Mouse (Mus musculus) B cell, adult 2 months (primary cell): ENCODE data around the gene Pgap2.
A peak's percentile ranks its signal among the peaks of the same experiment; 100 is the strongest.

Experiments used
- DNase-seq, 2 experiments: peaks; one replicate each; pipeline ENCODE4 v3.0.0; 2022

The Pgap2 gene

DNA sequence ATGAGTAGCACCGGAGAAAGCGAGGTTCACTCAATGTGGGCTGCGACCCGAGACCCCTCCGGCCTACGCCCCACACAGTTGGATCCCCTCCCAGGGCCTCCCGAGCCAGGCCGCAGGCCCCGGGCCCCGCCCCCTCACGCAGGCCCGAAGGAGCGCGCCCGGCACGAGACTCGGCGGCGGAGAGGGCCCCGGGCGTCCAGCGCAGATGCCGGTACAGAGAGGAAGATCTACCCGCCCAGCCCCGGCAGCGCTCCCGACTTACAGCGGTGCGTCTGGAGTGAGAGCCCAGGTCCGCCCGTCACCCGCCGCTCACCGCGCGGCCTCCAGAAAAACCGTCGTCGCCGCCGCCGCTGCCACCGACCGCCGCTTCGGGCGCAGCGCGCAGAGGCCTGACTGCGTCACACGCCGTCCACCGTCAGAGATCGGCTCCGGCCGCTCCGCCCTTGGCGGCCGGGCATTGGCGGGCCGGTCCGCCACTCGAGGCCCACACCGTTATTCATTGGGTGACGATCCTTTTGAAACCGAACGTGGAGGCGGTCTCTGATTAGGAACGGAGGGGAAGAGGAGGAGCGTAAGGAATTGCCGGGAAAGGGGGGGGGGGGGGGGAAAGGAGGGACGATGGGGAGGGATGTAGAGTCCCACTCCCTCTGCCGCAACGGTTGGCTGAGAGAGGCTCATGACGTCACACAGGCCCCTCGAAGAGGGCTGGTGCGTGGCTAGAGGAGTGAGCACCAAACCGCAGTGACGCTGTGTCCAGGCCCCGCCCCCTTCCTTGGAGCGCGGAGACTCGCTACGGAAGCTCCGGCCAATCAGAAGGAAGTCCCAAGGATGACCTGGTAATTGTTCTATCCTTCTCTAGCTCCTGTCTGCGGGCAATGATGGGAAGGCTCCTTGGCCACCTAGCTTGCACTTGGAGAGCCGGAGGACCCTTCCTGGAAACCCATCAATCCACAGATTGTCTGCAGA lies at the start of gene Pgap2, which contains the start of gene Nup98:
Pgap2 (plus strand) TSS at position 453 of the 966 bp plus-strand sequence.
Nup98 (minus strand) TSS at position 421 of the 966 bp plus-strand sequence.
- peak; percentile 99 for DNase-seq

- DNase-seq = no peak
Observed at GRCm38 (mm10) chr7:102170300-102170699, 39.7 kb upstream of the Pgap2 start.

GRCm38 (mm10) chr7:102183849-102184248 lies 26.2 kb upstream of the Pgap2 start:
- no peak for DNase-seq

- DNase-seq = no peak
Observed at GRCm38 (mm10) chr7:102192356-102192755, 17.7 kb upstream of the Pgap2 start.

GRCm38 (mm10) chr7:102200576-102200975 lies 9.4 kb upstream of the Pgap2 start:
- no peak for DNase-seq

- DNase-seq = no peak
Observed at GRCm38 (mm10) chr7:102200996-102201785, 8.8 kb upstream of the Pgap2 start.

DNA sequence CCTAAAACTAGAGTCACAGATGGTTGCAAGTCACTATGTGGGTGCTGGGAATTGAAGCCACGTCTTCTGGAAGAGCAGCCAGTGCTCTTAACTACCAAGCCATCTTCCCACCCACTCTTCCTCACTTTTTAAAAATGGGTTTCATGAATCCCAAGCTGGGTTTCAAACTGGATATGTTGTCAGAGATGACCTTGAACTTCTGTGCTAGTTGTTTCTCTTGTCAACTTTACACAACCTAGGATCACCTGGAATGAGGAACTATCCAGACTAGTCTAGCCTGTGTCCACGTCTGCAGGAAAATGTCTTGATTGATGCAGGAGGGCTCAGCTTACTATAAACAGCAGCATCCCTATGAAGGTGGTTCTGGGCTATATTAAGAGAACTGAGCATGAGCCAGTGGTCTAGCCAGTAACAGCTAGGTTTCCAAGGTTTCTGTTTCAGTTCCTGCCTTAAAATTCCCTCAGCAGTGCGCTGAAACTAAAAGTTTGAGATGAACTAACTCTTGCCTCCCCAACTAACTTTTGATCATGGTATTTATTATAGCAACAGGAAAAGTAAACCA lies 5.6 kb upstream of the Pgap2 start:
- no peak for DNase-seq

DNA sequence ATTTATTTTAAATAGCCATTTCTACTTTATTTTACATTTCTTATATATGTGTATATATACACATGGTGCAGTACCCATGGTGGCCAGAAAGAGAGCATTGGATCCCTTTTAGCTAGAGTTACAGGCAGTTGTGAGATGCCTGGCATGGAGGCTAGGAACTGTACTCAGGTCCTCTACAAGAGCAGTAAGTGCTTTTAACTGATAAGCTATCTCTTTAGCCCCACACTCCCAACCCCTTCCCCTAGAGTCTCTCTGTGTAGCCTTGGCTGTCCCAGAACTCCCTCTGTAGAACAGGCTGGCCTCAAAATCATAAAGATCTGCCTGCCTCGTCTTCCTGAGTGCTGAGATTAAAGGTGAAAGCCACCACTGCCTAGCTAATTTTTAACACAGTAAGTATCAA lies 4.4 kb upstream of the Pgap2 start:
- DNase-seq = peak; percentile 20 to 22

DNA sequence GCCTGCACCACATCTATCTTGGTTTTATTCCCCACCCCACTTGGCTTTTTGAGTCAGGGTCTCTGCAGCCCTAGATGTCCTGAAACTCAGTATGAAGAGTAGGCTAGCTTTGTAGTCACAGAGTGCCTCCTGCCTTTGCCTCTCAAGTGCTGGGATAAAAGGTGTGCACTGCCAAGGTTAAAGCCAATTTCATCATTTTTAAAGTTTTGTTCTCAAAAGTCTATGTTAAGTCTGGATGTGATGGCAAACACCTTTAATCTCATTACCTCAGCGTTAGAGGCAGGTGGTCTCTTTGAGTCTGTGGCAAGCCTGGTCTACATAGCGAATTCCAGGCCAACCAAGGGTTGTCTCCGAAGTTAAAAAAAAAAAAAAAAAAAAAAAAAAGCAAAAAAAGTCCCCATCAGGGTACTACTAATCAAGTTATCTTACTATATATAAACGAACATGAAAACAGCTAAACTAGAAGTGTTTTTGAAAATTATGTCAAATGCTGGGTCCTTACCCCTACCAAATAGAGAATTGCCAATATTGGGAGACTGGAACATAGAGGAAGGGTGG lies 1.1 kb upstream of the Pgap2 start:
- DNase-seq = no peak

DNA sequence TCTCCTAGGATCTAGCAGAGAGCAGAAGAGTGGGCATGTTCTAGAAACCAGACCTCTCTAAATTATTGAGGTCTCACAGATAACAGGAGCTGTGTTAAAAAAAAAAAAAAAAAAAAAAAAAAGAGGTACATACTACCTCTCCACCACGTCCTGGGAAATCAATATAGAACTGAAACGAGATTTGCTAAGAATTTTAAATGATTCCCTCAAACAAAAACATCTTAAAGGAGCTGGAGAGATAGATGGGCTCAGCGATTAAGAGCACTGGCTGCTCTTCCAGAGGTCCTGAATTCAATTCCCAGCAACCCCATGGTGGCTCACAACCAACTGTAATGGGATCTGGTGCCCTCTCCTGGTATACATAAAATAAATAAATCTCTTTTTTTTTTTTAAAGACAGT lies 1.1 kb downstream of the Pgap2 start:
- peak; percentile 19 to 20 for DNase-seq

DNA sequence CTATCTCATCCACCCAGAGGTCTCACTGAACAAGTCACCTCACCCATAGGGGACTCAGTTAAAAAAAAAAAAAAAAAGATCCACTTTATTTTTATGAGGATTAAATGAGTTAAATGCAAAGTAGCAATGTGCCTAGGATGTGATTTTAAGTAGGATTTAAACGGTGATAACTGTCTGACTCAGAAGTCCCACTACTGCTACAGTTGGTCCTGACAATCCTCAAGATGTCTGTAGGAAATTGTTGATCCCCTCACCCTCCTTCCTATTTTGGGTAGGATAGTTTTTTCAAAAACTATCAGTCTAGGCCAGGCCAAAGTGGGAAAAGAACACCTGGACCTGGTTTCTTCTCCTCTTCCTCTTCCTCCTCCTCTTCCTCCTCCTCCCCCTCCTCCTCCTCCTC lies 11.9 kb downstream of the Pgap2 start:
- DNase-seq = no peak

DNA sequence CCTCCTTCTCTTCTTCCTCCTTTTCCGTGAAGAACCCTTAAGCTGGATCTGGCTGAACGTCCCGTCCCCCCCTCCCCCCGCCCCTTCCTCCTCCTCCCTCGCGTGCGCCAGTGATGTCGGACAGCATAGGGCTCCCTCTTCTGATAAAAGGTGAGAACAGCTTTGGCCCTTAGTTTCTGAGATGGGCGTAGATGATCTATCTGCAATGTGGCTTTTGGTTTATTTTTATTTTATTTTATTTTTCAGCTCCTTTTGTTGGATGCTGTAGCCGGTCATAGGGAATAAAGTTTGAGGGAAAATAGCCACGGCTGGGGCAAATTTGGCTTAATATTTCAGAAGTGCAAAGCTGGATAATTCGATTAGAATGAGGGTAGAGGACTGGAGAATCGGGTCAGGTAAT lies 12.3 kb downstream of the Pgap2 start:
- peak; percentile 50 for DNase-seq

- peak; percentile 63 to 65 for DNase-seq
Observed at GRCm38 (mm10) chr7:102222830-102223556, 13.0 kb downstream of the Pgap2 start.

DNA sequence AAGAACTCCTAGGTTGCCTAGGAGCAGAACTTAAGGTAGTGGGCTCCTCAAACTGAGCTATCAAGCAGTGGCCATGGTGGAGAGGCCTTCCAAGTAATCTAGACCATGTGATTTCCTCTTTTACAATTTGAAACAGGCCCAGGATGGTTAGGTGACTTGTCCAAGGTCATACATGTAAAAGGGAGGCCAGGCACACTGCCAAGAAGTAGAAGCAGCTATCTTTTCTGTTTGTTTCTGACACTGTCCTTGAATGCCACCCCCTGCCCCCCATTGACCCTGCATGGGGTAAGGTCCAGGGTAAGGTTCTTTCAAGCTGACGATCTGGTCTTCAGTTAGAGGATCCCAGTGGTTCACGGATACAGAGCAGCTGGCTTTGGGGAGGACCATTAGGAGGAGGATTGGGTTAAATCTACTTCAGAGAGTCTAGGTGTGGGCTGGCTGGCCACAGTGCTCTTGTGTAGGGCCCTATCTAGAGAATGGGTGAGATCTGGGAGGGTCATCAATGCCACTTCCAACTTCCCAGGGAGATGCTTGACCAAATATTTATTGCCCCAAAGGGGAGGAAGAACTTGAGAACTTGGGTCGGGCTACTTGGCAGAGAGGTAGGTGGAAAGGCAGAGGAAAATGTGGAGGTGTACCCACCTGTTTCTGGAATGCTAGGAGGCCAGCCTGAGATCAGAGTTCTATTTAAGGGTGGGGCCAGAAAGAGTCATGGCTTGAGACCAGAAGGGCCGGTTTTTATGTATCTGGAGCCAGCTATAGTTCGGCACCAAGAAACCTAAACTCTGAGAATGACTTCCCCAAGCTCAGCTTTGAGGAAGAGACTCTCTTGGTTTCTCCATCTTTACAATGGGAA lies 14.1 kb downstream of the Pgap2 start:
- no peak for DNase-seq

DNA sequence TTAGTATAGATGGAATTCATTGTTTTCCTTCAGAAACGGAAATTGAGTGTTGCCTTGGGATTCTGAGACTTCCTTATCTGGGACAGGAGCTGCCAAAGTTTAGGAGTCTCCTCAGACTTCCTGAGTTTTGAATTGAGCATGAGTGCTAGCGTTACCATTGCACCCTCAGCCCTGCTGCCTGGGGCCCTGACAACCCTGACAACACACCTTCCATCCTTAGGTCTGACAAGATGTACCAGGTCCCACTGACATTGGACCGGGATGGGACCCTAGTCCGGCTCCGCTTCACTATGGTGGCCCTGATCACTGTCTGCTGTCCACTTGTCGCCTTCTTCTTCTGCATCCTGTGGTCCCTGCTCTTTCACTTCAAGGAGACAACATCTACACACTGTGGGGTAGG lies 16.0 kb downstream of the Pgap2 start:
- no peak for DNase-seq

DNA sequence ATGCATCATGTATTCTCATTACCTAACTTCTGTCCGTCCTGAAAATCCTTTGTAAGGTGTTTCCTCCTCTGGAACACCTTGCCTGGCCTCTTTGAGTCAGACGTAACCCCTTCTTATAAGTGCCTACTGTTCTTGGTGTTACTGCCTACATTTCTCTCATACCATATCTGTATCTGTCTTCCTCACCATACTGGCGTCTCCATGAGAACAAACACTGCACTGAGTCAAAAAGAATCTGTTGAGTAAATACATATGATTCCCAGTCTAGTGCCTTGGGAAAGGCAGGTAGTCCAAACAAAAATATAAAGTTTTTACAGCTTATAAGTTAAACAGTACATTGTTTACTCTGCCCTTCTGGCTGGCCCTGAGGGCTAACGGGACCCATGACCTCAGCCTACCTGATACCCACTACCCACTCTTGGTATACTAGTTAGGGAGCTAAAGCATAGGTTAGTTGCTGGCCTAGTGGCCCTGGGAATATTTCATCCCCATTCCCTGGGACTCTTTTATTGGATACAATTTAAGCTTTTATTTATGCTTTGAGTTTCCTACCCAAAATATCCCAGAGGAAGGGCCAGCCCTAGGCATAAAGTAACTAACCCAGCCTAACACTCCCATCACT lies 18.2 kb downstream of the Pgap2 start:
- no peak for DNase-seq

DNA sequence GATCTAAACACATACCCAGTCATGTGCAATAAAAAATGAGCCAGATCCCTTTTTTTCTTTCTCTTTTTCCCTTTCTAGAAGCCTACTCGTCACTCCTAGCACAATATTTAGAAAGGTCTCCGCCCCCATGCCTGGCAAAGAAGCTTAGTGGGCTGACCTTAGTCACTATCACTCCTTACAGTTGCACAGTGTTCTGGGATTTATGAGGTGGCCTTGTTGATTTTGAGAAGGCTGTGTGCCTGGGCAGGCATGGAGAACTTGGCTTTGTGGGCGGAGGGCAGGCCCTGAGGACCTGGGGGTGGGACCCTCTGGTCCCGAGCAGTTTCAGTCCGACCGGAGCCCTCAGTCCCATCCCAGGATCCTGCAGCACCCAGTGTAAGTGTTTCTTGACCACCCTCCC lies 19.8 kb downstream of the Pgap2 start:
- DNase-seq = no peak

- DNase-seq = no peak
Observed at GRCm38 (mm10) chr7:102233059-102233458, 23.1 kb downstream of the Pgap2 start.

- DNase-seq = no peak
Observed at GRCm38 (mm10) chr7:102238686-102239286, 28.8 kb downstream of the Pgap2 start.

DNA sequence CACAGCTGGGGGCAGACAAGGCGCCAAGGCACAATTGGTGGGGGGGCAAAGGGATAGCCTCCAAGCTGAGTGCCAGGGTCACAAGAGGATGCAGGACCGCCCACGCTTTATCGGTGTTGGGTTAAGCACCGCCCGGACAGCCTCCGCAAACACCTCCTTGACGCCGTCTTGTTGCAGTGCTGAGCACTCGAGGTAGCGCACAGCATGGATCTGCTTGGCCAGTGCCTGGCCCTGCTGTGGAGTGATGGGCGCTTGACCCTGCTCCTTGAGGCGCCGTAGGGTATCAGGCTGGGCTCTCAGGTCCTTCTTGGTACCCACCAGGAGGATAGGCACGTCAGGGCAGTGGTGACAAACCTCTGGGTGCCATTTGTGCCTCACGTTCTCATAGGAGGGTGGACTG lies 29.6 kb downstream of the Pgap2 start:
- DNase-seq = no peak
